Mouse (Mus musculus) testis, adult 2 months (tissue): ENCODE data around the gene Igf1r. TPM values are rescaled to one million over a fixed set of nuclear protein-coding genes. Genes with fewer than 3 reads are reported as not detected.

Experiments
- H3K27ac ChIP-seq: fragments of 200-500 bp; 2 replicates; pipeline ENCODE4 v1.5.1; 2012; ENCODE audit warnings: low read depth, low read length; ENCODE audit not compliant: control insufficient read depth, insufficient read depth
- H3K27me3 ChIP-seq: fragments of 200-500 bp; 2 replicates; pipeline ENCODE4 v1.6.1; 2012; ENCODE audit warnings: mild to moderate bottlenecking, low read length, moderate library complexity; ENCODE audit not compliant: control insufficient read depth, insufficient read depth
- H3K36me3 ChIP-seq: fragments of 200-500 bp; 2 replicates; pipeline ENCODE4 v1.6.1; 2012; ENCODE audit warnings: mild to moderate bottlenecking, low read length; ENCODE audit not compliant: control insufficient read depth, insufficient read depth
- H3K4me1 ChIP-seq: fragments of 200-500 bp; 2 replicates; pipeline ENCODE4 v1.6.1; 2012; ENCODE audit warnings: low read length; ENCODE audit not compliant: control insufficient read depth, insufficient read depth
- H3K4me3 ChIP-seq: fragments of 200-500 bp; 2 replicates; pipeline ENCODE4 v1.5.1; 2012; ENCODE audit warnings: low read depth, mild to moderate bottlenecking, low read length, moderate library complexity, mixed read lengths; ENCODE audit not compliant: control insufficient read depth
- CTCF ChIP-seq: fragments of 200-500 bp; IDR thresholded peaks from 2 replicates; pipeline ENCODE4 v1.5.1; 2012; ENCODE audit warnings: low read depth, mild to moderate bottlenecking, inconsistent platforms, low read length, moderate library complexity; ENCODE audit not compliant: control insufficient read depth, insufficient read depth, insufficient replicate concordance
- POLR2A ChIP-seq: fragments of 200-500 bp; IDR thresholded peaks from 2 replicates; pipeline ENCODE4 v1.6.1; 2012; ENCODE audit warnings: low read depth, mild to moderate bottlenecking, inconsistent platforms, low read length, moderate library complexity; ENCODE audit not compliant: control insufficient read depth
- polyA plus RNA-seq: library from polyadenylated mRNA; depleted of rRNA; stranded (reverse); fragments of >200 nt; gene quantifications from 2 replicates; pipeline ENCODE4 v1.2.3, GENCODE M21; 2012

Igf1r gene
- polyA plus RNA-seq, 1 experiment = 4.2 TPM

- no peaks in the 10 kb centered on the region for H3K4me1 ChIP-seq
- TF ChIP-seq POLR2A (no peak), CTCF (no peak)
- H3K27ac ChIP-seq = no peak overlapping the region
- H3K36me3 ChIP-seq = no peaks in the 10 kb centered on the region
- H3K4me3 ChIP-seq = no peak overlapping the region
- no peaks in the 10 kb centered on the region for H3K27me3 ChIP-seq
These were observed 41.8 kb downstream of the Igf1r start for GRCm38 (mm10) chr7:67994346-67994858.

- Histone ChIP-seq H3K4me3 (no peak overlapping the region), H3K36me3 (no peaks in the 10 kb centered on the region), H3K27me3 (no peaks in the 10 kb centered on the region), H3K27ac (no peak overlapping the region), H3K4me1 (no peaks in the 10 kb centered on the region)
- TF ChIP-seq POLR2A (no peak), CTCF (no peak)
These were observed 42.6 kb downstream of the Igf1r start for GRCm38 (mm10) chr7:67995276-67995675.

GRCm38 (mm10) chr7:67996202-67996960, 43.8 kb downstream of the Igf1r start:
- H3K4me3 ChIP-seq = no peak overlapping the region
- peak overlapping the region; percentile 23; the same call in 1 of the 2 replicates for H3K27ac ChIP-seq
- H3K4me1 ChIP-seq = no peaks in the 10 kb centered on the region
- no peaks in the 10 kb centered on the region for H3K36me3 ChIP-seq
- no peak for TF ChIP-seq CTCF
- no peak for TF ChIP-seq POLR2A
- no peaks in the 10 kb centered on the region for H3K27me3 ChIP-seq

- no peaks in the 10 kb centered on the region for H3K27me3 ChIP-seq
- H3K4me3 ChIP-seq = no peak overlapping the region
- H3K4me1 ChIP-seq = no peaks in the 10 kb centered on the region
- H3K27ac ChIP-seq = no peak overlapping the region
- no peaks in the 10 kb centered on the region for H3K36me3 ChIP-seq
- no peak for TF ChIP-seq CTCF
- no peak for TF ChIP-seq POLR2A
These were observed 48.6 kb downstream of the Igf1r start for GRCm38 (mm10) chr7:68001269-68001668.

- Histone ChIP-seq H3K4me1 (no peaks in the 10 kb centered on the region), H3K27ac (peak overlapping the region; percentile 20; the same call in 1 of the 2 replicates), H3K4me3 (no peak overlapping the region), H3K36me3 (no peaks in the 10 kb centered on the region), H3K27me3 (no peaks in the 10 kb centered on the region)
- TF ChIP-seq CTCF (no peak), POLR2A (no peak)
These were observed 53.4 kb downstream of the Igf1r start for GRCm38 (mm10) chr7:68006074-68006473.

- TF ChIP-seq POLR2A = no peak
- H3K36me3 ChIP-seq = no peaks in the 10 kb centered on the region
These were observed 53.9 kb downstream of the Igf1r start for GRCm38 (mm10) chr7:68006496-68006895.

GRCm38 (mm10) chr7:68009635-68010034, 57.0 kb downstream of the Igf1r start:
- no peaks in the 10 kb centered on the region for H3K4me1 ChIP-seq
- no peaks in the 10 kb centered on the region for H3K27me3 ChIP-seq
- TF ChIP-seq POLR2A (no peak), CTCF (no peak)
- H3K36me3 ChIP-seq = no peaks in the 10 kb centered on the region
- H3K4me3 ChIP-seq = no peak overlapping the region
- H3K27ac ChIP-seq = no peak overlapping the region

More at GRCm38 (mm10) chr7:68006496-68006895, 53.9 kb downstream of the Igf1r start:
- Histone ChIP-seq H3K27ac (peak overlapping the region; percentile 20; the same call in 1 of the 2 replicates), H3K4me3 (no peak overlapping the region), H3K4me1 (no peaks in the 10 kb centered on the region), H3K27me3 (no peaks in the 10 kb centered on the region)

- TF ChIP-seq CTCF = no peak
- H3K27ac ChIP-seq = no peak overlapping the region
- H3K4me3 ChIP-seq = no peak overlapping the region
- H3K4me1 ChIP-seq = no peaks in the 10 kb centered on the region
- H3K27me3 ChIP-seq = no peaks in the 10 kb centered on the region
- no peaks in the 10 kb centered on the region for H3K36me3 ChIP-seq
These were observed 57.5 kb downstream of the Igf1r start for GRCm38 (mm10) chr7:68010168-68010567.
